Mouse (Mus musculus) kidney, adult 11 months (tissue): ENCODE measurements around the gene Socs5.

Experiments
- DNase-seq: peaks from one replicate; pipeline ENCODE4 v3.0.0; 2022

The Socs5 gene

DNA sequence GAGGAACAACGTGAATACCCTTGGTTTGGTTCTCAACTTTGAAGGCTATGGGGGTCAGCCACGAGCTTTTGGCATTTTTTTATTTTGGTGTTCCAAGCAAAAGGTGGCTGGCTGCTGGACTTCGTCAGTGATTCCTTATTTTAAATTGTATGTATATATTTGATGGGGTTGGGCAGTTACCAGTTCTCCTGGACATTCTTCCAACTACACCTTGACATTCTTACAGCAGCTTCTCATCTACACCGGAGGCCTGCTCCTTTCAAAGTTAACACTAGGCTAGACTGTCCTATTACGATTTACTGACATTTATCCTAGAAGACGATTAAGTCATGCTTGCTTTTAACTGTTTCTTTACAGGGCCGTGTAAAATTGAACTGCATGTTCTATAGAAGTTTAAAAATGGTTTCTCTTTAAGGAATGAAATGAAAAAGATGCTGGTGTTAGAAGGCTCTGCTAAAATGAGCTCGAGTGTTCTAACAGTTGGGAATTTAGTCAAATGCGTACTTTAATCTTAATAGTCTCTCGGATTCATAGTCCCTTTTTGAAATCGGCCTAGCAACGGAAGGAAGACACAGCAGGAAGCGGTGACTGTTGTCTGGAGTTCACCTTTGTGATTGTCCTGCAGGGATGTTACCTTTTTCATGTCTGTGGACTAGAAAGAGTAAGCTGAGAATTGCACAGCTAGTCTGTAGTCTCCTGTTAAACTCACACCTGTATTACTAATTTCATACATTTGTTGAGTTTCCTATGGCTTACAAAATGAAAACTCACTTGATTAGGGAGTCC is 1.2 kb downstream of the Socs5 start:
- DNase-seq, result no peak

DNA sequence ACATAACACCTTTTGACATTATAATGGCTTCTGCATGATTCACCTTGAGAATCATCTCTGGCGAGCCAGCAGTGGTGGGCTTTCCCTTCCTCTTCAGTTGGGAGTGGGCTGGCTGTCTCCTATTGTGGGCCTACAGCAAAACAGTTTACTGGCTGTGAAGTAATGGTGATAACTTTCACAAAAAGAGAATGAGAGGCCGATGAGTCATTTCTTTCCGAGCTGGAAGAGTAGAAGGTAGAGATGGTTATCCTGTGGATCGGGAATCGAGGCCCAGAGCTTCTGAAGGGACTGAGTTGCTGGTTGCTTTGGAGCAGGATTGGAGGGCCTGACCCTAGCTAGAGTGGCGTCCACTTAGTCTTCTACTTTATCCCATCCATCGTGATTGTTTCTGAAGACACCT is 2.0 kb downstream of the Socs5 start:
- DNase-seq, result no peak

DNA sequence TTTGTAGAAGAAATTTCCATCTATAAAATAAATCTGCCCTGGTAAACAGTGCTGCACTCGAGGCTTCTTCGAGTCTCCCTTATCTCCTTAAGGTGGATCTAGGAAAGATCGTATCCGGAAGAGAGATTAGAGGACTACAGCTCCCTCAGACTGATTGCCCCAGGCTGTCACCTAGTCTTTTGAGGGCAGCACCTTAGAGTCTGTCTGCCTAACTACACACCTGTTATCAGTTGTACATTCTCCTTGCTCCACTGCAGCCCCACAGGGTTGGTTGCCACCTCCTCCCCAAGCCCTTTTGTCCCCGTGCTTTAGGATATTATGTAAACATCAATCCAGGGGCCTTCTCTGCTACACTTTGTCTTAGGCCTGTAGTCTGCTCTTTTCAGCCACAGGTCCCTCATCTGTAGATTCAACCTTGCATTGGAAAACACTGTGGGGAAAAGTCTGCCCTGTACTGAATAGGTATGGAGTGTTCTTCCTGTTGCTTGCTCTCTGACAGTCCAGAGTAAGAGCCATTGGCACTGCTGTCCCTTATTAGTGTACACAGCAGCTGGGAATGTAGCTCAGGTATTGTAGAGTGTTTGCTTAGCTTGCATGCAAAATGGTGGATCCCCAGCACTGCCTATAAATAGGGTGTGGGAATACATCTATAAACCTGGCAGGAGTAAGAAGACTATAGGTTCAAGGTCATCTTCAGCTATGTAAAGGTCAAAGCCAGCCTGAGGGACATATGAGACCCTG is 5.5 kb downstream of the Socs5 start:
- DNase-seq, result no peak

DNA sequence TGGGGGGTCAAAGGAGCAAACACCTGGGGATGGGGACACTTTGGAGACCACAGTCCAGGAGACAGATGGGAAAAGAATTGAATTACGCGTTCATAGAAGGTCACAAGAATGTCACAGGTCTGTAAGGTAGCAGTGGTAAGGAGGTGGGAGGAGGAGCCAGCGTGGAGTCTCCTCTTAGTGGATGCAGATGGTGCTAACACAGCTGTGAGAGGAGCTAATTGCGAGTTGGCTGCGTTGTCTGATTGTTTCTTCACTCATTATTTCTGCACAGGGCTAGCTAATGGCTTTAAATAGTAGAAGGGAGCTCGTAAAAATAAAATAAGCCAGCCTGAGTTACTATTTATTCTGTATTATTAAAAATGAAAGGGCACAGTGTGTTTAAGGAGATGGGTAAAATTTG is 8.1 kb downstream of the Socs5 start:
- no peak for DNase-seq

GRCm38 (mm10) chr17:87118966-87119526 is 11.6 kb downstream of the Socs5 start:
- no peak for DNase-seq

DNA sequence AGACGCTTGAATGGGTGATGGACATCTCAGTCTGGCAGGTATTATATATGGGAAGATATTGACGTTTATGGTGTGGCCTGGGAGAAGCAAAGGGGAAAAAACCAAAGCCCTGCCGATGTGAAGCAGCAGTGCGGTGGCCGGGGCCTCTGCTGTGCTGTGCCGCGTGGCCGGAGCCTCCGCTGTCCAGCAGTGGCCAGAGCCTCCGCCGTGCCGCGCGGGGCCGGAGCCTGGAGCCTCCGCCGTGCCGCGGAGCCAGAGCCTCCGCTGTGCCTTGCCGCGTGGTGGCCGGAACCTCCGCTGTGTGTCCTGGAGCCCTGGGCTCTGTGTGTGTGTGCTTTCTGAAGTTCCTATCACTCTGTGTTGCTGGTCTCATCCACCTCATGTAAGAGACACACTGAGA is 17.9 kb downstream of the Socs5 start:
- no peak for DNase-seq

DNA sequence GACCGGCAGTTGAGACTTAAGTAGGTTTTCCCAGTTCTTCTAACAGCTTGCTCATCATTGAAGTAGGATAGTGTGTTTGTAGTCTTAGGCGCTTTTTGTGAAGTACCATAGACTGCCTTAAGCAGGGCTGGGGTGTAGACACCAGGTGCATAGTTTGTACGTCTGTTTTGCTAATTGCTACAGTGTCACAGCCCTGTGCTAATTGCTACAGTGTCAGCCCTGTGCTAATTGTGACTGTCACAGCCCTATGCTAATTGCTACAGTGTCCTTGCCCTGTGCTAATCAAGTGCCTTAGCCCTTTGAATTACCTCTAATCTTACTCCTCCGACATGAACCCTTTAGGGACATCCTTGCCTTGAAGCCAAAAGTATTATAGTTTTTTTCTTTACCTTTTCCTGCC is 24.8 kb downstream of the Socs5 start:
- DNase-seq, result no peak

DNA sequence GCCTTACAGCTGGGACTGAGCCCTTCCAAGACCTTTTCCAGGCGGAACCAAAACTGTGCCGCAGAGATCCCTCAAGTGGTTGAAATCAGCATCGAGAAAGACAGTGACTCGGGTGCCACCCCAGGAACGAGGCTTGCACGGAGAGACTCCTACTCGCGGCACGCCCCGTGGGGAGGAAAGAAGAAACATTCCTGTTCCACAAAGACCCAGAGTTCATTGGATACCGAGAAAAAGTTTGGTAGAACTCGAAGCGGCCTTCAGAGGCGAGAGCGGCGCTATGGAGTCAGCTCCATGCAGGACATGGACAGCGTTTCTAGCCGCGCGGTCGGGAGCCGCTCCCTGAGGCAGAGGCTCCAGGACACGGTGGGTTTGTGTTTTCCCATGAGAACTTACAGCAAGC is 26.3 kb downstream of the Socs5 start:
- DNase-seq, result no peak

DNA sequence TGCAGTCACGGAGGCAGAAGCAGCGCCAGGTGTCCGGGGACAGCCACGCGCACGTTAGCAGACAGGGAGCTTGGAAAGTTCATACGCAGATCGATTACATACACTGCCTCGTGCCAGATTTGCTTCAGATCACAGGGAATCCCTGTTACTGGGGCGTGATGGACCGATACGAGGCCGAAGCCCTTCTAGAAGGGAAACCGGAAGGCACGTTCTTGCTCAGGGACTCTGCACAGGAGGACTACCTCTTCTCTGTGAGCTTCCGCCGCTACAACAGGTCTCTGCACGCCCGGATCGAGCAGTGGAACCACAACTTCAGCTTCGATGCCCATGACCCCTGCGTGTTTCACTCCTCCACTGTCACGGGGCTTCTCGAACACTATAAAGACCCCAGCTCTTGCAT is 27.2 kb downstream of the Socs5 start:
- DNase-seq, result no peak

DNA sequence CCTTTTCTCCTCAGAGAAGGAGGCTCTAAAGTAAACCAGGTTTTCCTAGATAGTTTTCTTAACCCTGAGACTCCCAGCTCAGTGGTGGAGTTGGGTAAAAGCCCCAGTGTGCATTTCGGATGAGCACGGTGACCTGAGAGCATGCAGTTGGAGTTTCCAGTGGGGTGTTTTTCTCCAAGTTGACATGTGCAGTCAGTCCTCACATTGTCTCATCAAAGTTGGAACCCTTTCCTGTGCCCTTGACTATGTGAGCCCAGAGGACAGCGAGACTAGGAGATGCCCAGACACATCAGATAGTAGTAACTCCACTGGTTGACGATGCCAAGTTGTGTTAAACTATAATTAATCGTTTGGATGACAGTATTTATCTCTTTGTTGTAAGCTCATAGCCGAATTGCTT is 28.3 kb downstream of the Socs5 start:
- no peak for DNase-seq

- no peak for DNase-seq
Observed at GRCm38 (mm10) chr17:87141188-87141935, 33.9 kb downstream of the Socs5 start.

DNA sequence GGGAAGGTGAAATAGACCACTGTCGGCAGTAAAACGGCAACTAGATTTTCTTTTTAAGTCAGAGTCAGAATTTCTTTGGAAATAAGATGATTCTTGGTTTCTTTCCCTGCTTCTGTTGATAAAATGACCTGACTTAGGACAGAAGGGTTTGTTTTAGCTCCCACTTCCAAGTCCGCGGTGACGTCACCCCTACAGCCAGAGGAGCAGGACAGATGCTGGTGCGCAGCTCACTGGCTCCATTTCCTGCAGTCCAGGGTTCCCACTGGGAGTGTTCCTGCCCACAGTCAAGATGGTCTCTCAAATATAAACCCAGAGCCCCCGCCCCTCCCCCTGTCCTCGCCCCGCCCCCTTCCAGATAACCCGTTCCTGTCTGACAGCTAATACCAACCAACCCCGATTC is 34.8 kb downstream of the Socs5 start:
- peak; percentile 48 for DNase-seq

GRCm38 (mm10) chr17:87143186-87143585 is 35.7 kb downstream of the Socs5 start:
- DNase-seq, result no peak

DNA sequence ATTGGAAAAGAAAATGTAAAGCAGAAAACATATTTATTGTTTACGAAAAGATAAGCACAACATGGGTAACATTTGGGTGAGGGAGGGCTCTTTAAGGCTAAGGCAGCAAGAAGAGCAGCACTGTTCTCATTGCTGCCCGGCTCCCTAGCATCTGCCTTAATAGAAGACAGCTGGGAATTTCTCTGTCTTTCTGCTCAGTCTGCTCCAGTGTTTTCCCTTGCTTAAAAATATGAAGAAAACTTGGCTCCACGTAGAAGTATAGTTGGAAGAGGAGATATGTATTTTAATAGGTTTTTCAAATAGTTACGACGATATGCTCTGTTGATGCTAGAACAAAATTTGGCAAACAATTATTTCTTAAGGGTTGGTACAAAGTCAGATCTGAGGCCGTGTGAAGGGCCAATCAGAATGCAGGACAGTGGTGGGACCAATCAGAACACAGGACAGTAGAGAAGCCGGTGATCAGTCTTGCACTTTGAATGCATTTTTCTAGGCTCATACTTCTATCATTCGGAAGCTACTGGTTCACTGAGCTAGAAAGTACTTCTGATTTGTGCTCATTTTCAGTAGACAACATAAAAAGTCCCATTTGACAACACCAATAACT is 39.0 kb downstream of the Socs5 start:
- no peak for DNase-seq

- no peak for DNase-seq
Observed at GRCm38 (mm10) chr17:87149762-87150161, 42.3 kb downstream of the Socs5 start.

DNA sequence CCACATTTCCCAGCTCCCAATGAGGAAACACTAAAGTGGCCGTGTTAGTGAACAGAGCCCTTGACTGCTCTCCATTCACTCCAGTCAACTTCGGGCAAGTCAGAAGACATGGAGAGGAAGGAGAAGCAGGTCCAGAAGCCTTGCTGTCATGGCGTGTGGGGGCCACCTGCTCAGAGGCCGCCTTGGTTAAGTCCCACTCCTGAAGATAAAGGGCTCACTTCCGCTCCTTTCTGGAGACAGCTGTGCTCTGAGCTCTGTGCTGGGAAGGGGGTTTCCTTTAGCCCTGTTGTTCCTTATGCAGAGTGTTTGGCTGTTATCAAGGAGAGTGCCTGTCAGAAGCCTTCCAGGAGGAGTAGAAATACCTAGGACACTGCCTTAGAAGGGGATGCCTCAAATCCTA is 45.5 kb downstream of the Socs5 start:
- DNase-seq, result no peak

GRCm38 (mm10) chr17:87155664-87156063 is 48.2 kb downstream of the Socs5 start:
- DNase-seq, result no peak

DNA sequence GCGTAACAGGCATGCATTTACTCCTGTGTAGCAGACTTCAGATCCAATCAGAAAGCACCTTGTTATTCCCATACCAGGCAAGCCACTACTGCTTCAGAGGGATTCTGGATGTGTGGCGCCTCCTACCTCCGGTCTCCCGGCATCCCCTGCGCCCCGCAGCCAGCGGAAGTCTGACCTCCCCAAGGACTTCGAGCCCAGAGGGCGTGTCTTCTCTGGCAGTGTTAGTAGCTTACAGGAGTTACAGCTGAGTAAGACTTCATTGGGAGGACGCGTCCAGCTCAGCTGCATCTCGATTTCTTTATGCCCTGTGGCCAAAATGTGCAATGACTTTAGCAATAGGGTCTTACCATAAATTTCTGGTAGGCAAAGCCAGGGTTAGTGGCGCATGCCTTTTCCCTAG is 50.3 kb downstream of the Socs5 start:
- peak; percentile 37 for DNase-seq

- no peak for DNase-seq
Observed at GRCm38 (mm10) chr17:87158597-87158996, 51.1 kb downstream of the Socs5 start.

DNA sequence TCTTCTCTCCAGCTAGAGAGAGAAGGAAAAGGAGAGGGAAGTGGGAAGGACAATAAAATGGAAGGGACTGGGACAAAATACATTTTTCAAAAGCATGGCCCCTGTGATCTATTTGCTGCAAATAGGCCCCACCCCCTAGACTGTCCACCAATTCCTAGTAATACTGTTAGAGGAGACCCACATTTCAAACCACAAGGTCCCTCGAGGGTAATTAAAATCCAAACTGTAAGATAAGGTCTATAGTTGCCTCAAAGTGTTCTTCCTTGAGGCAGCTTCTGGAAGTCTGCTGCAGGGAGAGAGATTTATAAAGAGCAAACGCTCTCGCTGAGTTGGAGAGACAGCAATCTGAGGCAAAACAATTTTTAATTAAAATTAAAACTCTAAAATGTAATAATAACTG is 52.8 kb downstream of the Socs5 start:
- no peak for DNase-seq

DNA sequence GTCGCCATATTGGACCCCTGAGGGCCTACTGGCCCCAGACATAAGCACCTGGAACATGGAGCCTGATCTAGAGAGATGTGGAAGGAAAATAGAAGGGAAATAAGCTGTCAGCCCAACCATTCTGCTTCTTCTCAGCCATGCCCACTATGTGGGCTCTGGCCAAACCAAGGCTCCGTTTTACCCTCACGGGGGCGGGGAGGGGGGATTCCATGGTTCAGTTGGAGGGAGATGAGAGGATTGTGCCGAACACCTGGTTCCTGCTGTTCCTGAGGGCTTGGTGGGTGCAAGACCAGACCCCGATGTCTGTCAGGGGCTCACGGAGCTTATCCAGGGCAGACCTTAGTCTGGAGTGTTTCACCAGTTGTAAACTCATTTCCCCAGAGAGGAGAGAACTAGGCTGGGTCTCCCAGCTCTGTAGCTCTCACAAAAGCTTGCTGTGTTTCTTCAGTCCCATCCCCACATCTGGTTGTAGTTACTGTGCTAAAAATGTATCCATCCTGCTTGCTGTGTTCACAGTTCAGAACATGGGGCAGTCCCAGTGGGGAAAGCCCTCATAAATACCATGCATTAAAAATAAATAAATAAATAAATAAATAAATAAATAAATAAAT is 56.9 kb downstream of the Socs5 start:
- DNase-seq, result no peak

DNA sequence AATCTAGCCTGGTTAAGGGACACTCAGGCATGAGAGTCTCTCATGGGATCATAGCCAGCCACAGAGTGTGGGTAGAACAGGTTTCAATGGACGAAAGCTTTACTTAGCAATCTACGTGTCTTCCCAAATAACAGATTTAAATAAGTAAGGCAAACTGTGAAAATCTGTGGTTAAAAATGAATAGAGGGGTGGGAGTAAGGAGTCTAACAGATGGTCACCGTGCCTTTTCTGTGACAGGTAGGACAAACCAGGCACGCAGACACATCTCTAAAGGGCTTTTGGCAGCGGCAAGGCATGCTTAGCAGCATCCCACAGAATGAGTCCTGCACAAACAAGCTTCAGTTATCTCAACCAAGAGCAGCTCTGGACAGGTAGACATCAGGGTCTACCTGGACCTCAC is 59.9 kb downstream of the Socs5 start:
- no peak for DNase-seq

- no peak for DNase-seq
Observed at GRCm38 (mm10) chr17:87169076-87169475, 61.6 kb downstream of the Socs5 start.
